Mouse (Mus musculus): Measurements from ENCODE around the gene Myo1e.

DNA sequence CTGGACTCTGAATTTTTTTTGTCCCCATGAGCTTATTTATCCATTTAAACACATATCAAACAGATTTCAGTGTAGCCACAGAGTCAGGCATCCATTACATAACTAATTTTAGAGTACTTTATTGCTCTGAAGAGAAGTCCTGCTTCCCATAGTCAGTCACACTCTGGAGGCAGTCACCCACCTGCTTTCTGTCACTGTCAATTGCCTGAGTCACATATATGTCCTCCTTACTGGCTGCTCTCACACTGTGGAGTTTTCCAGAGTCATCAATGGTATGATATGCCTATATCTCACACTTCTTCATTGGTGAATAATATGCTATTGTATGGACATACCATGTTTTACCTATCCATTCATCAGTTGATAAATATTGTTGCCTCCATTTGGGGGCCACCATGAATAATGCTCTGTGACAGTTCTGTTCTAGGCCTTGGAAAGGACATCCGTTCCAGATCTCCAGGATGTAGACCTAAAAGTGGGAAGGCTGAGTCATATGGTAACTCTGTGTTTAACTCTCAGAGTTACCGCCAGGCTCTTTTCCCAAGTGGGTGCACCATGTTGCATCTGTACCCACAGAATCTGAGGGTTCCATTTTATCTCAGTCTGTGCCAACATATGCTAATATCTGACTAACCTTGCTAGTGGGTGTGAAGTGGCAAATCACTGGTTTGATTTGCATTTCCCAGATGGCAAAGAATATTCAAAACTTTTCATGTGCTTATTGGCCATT is 152.4 kb downstream of the Myo1e start:
- no peak for TF ChIP-seq CTCF (IDR thresholded peaks at IDR 0.05; ENCODE audit: extremely low read depth, insufficient read depth, insufficient read length, insufficient replicate concordance)
- TF ChIP-seq POLR2A (IDR thresholded peaks at IDR 0.05; ENCODE audit: low read depth, low read length), result no peak

Measured in spleen, adult 2 months (tissue).